Mouse (Mus musculus): Measurements from ENCODE around the gene Hspa1b.
"Not testable (repeated sequence)": the region's sequence is repeated elsewhere in the genome, so short reads cannot be mapped to it uniquely, and the experiment has no call there.

Hspa1b gene

GRCm38 (mm10) chr17:34981690-34982180 is 22.7 kb upstream of the Hspa1b start, which contains the start of gene Lsm2:
Lsm2 (plus strand) TSS chr17:34981862.
- DNase-seq: peak; percentile 92

DNA sequence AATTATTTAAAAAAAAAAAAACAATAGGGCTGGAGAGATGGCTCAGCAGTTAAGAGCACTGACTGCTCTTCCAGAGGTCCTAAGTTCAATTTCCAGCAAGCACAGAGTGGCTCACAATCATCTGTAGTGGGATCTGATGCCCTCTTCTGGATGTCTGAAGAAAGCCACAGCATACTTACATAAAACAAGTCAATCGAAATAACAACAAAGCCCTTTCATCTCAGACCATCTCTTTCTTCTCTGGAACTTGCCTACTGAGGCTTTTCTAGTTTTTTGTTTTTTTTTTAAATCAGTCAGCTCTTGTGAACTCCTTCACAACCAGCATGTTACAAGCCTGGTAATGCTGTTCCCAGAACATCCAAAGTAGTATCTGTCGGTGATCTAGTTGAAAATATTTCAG is 21.6 kb upstream of the Hspa1b start:
- DNase-seq: no peak

DNA sequence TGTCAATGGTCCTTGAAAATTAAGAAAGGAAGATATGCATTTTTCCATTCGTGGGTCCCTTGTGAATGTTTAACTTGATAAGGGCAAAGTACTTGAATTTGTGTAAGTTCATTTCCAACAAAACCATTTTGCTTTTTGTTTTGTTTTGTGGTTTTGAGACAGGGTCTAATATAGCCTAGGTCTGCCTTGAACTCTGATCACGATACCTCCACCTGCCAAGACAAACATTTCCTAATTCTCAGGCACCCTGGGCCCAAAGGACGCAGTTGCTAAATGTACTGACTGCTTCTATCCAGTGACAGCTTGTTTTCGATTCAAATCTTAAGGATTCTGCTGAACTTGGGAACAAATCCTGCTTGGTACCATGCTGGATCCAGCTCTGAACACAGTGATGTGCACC is 20.6 kb upstream of the Hspa1b start:
- no peak for DNase-seq

DNA sequence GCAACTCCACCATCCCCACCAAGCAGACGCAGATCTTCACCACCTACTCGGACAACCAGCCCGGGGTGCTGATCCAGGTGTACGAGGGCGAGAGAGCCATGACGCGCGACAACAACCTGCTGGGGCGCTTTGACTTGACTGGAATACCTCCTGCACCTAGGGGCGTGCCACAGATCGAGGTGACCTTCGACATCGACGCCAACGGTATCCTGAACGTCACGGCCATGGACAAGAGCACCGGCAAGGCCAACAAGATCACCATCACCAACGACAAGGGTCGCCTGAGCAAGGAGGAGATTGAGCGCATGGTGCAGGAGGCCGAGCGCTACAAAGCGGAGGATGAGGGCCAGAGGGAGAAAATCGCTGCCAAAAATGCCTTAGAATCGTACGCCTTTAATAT is 19.2 kb upstream of the Hspa1b start:
- no peak for DNase-seq

- no peak for DNase-seq
Observed at GRCm38 (mm10) chr17:34977000-34977399, 18.0 kb upstream of the Hspa1b start.

GRCm38 (mm10) chr17:34975581-34976492 is 16.8 kb upstream of the Hspa1b start:
- no peak for DNase-seq

DNA sequence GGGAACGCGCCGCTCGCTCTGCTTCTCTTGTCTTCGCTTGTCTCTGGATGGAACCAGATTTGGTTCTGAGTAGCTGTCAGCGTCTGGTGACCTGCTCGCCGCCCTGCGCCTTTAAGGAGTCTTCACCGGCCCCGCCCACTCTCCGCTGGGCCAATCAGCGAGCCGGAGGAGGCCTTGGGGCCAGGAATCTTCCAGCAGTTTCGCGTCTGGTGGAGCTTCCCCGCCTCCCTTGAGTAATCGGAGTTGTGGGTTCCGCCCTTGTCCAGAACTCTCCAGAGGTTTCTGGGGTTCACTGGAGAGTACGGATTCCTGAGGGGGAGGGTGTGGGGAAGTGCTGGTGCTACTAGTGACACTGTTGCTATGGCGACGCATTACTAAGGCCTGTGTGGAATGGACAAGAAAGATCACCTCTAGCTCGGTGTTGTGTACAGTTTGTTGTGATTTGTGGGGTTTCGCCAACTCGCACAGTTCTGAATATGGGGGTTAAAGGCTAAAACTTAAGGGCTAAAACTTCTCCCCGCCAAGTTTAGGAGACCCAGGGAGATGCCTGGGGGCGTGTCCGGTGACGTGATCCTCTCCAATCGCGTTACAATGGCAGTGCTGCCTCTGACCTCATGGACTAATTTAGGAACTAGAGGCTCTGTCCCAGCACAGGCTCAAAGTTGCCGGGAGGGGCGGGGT is 13.2 kb upstream of the Hspa1b start, which contains the start of the genes Hspa1a and Hspa1l:
Hspa1a (minus strand) TSS at position 88 of the 681 bp plus-strand sequence.
Hspa1l (plus strand) TSS at position 635 of the 681 bp plus-strand sequence.
- DNase-seq: peak; percentile 69

DNA sequence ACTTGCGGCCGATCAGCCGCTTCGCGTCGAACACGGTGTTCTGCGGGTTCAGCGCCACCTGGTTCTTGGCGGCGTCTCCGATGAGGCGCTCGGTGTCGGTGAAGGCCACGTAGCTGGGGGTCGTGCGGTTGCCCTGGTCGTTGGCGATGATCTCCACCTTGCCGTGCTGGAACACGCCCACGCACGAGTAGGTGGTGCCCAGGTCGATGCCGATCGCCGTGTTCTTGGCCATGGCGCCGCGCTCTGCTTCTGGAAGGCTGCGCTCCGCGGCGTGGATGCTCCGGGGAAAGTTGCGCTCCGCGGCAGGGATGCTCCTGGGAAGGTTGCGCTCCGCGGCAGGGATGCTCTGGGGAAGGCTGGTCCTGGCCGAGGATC is 12.6 kb upstream of the Hspa1b start:
- not testable (repeated sequence) for DNase-seq

DNA sequence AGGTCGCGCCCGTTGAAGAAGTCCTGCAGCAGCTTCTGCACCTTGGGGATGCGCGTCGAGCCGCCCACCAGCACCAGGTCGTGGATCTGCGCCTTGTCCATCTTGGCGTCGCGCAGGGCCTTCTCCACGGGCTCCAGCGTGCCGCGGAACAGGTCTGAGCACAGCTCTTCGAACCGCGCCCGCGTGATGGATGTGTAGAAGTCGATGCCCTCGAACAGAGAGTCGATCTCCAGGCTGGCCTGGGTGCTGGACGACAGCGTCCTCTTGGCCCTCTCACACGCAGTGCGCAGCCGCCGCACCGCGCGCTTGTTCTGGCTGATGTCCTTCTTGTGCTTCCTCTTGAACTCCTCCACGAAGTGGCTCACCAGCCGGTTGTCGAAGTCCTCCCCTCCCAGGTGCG is 11.8 kb upstream of the Hspa1b start:
- not testable (repeated sequence) for DNase-seq

DNA sequence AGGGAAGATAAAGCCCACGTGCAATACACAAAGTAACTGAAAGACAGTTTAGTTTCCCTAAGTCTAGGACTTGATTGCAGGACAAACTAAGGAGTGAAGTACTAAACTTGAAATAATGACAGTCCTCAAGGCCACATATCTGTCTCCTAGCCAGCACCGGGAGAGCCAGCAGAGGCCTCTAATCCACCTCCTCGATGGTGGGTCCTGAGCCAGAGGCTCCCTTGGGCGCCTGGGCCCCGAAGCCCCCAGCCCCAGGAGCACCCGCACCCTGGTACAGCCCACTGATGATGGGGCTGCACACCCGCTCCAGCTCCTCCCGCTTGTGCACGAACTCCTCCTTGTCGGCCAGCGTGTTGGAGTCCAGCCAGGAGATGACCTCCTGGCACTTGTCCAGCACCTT is 10.8 kb upstream of the Hspa1b start, which contains the start of gene Gm20481:
Gm20481 (plus strand) TSS at position 91 of the 400 bp plus-strand sequence.
- DNase-seq: not testable (repeated sequence)

- no peak for DNase-seq
Observed at GRCm38 (mm10) chr17:34965627-34966026, 6.6 kb upstream of the Hspa1b start.

DNA sequence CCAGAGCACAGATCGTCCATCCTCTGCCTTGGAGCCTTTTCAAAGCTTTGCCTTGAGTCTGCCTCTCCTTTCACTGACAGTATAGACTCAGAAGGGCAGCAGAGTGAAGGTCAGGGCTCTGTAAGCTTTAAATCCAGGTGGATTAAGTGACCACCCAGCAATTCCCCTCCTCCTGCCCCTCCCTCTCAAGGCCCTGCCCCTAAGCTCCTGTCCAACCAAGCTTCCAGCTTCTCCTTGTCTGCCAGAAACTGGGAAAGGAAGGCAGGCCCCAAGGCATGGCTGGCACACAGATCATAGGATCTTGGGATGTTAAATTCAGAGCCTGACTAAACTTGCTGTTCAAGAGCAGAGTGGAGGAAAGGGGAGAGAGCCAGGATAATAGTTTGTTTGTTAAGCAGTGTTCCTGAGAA is 5.6 kb upstream of the Hspa1b start:
- DNase-seq: no peak

- no peak for DNase-seq
Observed at GRCm38 (mm10) chr17:34962841-34963240, 3.8 kb upstream of the Hspa1b start.

DNA sequence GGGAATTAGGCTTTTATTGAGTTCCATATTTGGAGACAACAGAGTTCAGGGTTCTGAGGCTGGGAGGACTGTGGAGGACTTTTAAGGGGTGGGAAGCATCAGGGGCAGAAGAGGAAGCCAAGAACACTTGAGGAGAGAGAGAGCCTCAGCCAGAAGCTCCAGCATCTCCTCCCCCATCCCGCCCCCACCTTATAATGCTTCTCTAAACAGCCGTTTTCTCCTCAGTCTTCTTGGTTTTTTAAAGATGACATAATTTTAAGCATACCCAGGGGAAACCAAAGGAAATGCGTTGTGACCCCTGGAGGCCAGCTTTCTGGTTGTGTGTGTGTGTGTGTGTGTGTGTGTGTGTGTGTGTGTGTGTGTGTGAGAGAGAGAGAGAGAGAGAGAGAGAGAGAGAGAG is 3.1 kb upstream of the Hspa1b start:
- DNase-seq: no peak

DNA sequence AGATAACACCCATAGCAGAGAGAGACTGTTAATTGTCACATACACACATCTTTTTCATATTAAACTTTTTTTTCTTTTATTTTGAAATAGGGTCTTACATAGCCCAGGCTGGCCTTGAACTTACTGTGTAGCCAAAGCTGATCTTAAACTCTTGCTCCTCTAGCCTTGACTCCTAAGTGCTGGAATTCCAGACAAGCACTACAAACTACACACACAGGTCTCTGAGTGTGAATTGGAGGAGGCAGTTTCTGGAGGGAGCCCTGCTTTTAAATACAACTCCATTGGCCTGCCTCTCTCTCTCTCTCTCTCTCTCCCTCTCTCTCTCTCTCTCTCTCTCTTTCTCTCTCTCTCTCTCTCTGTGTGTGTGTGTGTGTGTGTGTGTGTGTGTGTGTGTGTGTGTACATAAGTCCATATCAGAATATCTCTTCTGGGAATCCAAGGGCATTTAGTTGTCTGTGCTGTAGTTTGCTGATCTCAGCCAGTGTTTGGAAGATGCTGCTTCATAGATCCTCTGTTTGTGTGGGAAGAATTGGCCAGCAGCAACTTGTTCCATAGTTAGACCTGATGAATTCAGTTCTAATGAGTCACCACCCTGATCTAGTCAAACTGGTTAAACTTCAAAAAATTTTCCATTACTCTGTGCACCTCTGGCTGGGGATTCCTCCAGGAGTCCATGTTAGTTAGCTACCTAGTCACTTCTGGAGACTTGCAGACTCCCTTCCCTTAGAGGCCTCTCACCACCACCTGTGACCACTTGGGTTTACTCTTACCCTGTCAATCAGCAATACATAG is 1.9 kb upstream of the Hspa1b start:
- no peak for DNase-seq

GRCm38 (mm10) chr17:34959881-34960515 is 960 bp upstream of the Hspa1b start:
- peak; percentile 54 for DNase-seq

DNA sequence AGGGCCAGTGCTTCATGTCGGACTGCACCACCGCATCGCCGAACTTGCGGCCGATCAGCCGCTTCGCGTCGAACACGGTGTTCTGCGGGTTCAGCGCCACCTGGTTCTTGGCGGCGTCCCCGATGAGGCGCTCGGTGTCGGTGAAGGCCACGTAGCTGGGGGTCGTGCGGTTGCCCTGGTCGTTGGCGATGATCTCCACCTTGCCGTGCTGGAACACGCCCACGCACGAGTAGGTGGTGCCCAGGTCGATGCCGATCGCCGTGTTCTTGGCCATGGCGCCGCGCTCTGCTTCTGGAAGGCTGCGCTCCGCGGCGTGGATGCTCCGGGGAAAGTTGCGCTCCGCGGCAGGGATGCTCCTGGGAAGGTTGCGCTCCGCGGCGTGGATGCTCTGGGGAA is 306 bp downstream of the Hspa1b start:
- not testable (repeated sequence) for DNase-seq

- DNase-seq: not testable (repeated sequence)
Observed at GRCm38 (mm10) chr17:34957966-34958365, 1.1 kb downstream of the Hspa1b start.

DNA sequence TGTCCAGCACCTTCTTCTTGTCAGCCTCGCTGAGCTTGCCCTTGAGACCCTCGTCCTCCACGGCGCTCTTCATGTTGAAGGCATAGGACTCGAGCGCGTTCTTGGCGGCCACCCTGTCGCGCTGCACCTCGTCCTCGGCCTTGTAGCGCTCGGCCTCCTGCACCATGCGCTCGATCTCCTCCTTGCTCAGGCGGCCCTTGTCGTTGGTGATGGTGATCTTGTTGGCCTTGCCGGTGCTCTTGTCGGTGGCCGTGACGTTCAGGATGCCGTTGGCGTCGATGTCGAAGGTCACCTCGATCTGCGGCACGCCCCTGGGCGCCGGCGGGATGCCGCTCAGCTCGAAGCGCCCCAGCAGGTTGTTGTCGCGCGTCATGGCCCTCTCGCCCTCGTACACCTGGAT is 1.7 kb downstream of the Hspa1b start:
- not testable (repeated sequence) for DNase-seq

- no peak for DNase-seq
Observed at GRCm38 (mm10) chr17:34956340-34956739, 2.7 kb downstream of the Hspa1b start.

GRCm38 (mm10) chr17:34955884-34956283 is 3.2 kb downstream of the Hspa1b start:
- DNase-seq: no peak

GRCm38 (mm10) chr17:34954831-34955230 is 4.2 kb downstream of the Hspa1b start:
- no peak for DNase-seq

All from liver (tissue).